Mouse (Mus musculus) kidney, adult 2 months (tissue): ENCODE measurements at regions not wholly inside any gene's neighbourhood (a gene's known extent, or its start where the extent isn't known, plus 50 kb on each side); places are given as distances from the start of the nearest gene placed in this dataset.

ENCODE experiments used
- DNase-seq: peaks from one replicate; pipeline ENCODE4 v3.0.0; 2021
- H3K27ac ChIP-seq: fragments of 200-500 bp; 2 replicates; pipeline ENCODE4 v1.5.1; 2012; ENCODE audit warnings: low read depth, low read length, control low read depth, inconsistent platforms; ENCODE audit not compliant: insufficient read depth
- H3K27me3 ChIP-seq: fragments of 200-500 bp; replicated peaks from 2 replicates; pipeline ENCODE4 v1.6.1; 2012; ENCODE audit warnings: mild to moderate bottlenecking, moderate library complexity, low read length, inconsistent platforms; ENCODE audit not compliant: control insufficient read depth, insufficient read depth
- H3K36me3 ChIP-seq: fragments of 200-500 bp; 2 replicates; pipeline ENCODE4 v1.6.1; 2012; ENCODE audit warnings: mild to moderate bottlenecking, moderate library complexity, low read length, inconsistent platforms; ENCODE audit not compliant: control insufficient read depth, insufficient read depth
- H3K4me1 ChIP-seq: fragments of 200-500 bp; 2 replicates; pipeline ENCODE4 v1.6.1; 2011; ENCODE audit warnings: low read length; ENCODE audit not compliant: control insufficient read depth, insufficient read depth
- H3K4me3 ChIP-seq: fragments of 200-500 bp; 2 replicates; pipeline ENCODE4 v1.5.1; 2011; ENCODE audit warnings: mild to moderate bottlenecking, low read depth, low read length, control low read depth; ENCODE audit not compliant: insufficient read depth
- CTCF ChIP-seq: fragments of 200-500 bp; conservative IDR thresholded peaks from 2 replicates; pipeline ENCODE4 v1.5.1; 2011; ENCODE audit warnings: low read depth, mild to moderate bottlenecking, control low read depth, low read length, moderate library complexity, mixed read lengths; ENCODE audit not compliant: insufficient read depth, insufficient read length
- POLR2A ChIP-seq: fragments of 200-500 bp; IDR thresholded peaks from one replicate; pipeline ENCODE4 v1.6.1; 2011; ENCODE audit warnings: low read depth, low read length, control low read depth
- WGBS: fragments of 180-500 bp; shearing (Covaris S2); methylation state at CpG from one replicate; pipeline ENCODE4 v1.1.7; 2018; 5-methylcytosine and 5-hydroxymethylcytosine counted together

DNA sequence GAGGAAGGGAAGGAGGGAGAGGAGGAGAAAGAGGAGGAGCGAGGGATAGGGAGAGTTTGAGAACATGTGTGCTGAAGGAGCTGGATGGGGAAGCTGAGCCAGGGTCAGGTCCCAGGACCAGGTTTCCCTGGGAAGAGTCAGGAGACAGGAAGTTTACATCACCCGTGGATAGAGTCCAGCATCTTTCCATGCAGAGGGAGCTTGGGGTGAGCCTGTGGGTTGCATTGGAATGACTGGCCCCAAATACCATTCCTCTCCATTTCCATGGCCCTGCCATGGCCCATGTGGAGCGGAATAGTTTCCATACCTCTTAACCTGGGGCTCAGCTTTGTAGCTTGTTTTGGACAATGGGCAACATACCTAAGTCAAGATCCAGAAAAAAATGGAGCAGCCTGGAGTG is 474.8 kb downstream of the Rps24 start:
- no peaks in the 10 kb centered on the region for H3K4me1 ChIP-seq
- 78% methylated on average over 3 of the region's 3 CpGs for WGBS
- H3K27me3 ChIP-seq = no peaks in the 10 kb centered on the region
- no peaks in the 10 kb centered on the region for H3K36me3 ChIP-seq
- H3K4me3 ChIP-seq = no peak overlapping the region
- H3K27ac ChIP-seq = no peak overlapping the region
- TF ChIP-seq POLR2A (no peak), CTCF (no peak)
- DNase-seq = no peak

DNA sequence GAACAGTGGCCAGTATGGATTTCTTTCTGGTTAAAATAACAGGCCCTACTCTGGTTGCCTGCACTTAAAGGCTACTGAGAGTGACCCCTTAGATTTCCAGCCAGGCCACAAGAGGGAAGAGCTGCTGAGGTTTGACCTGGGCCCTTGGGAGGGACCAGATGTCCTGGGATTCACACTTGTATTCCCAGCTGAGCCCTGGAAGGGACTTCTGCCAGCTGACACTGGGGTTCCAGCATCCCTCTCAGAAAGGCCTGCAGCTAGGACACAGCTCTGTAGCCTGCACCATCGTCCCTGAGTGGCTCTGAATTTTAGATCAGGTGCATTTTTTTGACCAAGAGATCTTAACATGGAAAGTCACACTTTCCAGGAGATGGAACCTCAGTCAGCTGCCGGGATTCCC is 482.7 kb downstream of the Rps24 start:
- no peak overlapping the region for H3K27ac ChIP-seq
- H3K27me3 ChIP-seq = no peaks in the 10 kb centered on the region
- H3K36me3 ChIP-seq = no peaks in the 10 kb centered on the region
- WGBS = 75% methylated on average over 2 of the region's 2 CpGs
- no peaks in the 10 kb centered on the region for H3K4me1 ChIP-seq
- TF ChIP-seq POLR2A (no peak), CTCF (no peak)
- no peak for DNase-seq
- no peak overlapping the region for H3K4me3 ChIP-seq

DNA sequence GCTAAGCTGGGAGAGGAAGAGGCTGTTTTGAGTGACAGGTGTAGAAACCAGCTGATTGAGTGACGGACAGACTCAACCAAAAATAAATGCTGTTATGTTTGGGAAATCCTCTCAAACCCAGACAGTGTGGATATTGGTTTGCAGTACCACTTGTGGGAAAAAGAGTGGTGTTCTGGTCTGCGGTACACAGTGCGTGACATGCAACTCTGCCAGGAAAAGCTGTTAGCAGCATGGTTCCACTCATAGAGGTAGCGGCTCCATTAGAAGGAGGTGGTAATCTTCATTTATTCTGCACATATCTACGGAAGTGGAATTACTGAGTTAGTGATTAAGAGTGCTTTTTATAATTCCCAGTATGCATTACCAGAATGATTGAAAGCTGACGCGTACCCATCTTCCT is 485.4 kb downstream of the Rps24 start:
- no peaks in the 10 kb centered on the region for H3K36me3 ChIP-seq
- H3K4me1 ChIP-seq = no peaks in the 10 kb centered on the region
- no peak overlapping the region for H3K27ac ChIP-seq
- H3K4me3 ChIP-seq = no peak overlapping the region
- no peak for DNase-seq
- no peak for TF ChIP-seq POLR2A
- no peak for TF ChIP-seq CTCF
- WGBS = 93% methylated on average over 7 of the region's 7 CpGs
- no peaks in the 10 kb centered on the region for H3K27me3 ChIP-seq

DNA sequence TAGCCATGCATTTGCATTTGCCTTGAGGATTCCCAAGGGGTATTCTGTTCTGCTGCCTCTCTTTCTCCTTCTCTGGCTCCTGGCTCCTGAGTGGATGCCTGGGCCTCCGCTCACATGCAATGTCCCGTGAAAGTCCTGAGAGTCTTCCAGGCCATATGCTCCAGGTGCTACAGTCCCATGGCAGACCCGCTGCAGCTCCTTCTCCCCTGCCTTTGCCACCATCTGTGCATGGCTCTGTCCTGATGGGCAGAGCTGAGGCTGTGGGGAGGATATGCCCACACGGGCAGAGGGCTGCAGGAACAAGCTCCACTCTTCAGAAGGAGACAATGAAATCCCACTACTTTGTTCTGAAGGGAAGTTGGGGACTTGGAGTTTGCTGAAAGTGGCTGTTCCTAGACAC is 485.9 kb upstream of the Zmiz1 start:
- WGBS = 83% methylated on average over 4 of the region's 4 CpGs
- no peaks in the 10 kb centered on the region for H3K27me3 ChIP-seq

DNA sequence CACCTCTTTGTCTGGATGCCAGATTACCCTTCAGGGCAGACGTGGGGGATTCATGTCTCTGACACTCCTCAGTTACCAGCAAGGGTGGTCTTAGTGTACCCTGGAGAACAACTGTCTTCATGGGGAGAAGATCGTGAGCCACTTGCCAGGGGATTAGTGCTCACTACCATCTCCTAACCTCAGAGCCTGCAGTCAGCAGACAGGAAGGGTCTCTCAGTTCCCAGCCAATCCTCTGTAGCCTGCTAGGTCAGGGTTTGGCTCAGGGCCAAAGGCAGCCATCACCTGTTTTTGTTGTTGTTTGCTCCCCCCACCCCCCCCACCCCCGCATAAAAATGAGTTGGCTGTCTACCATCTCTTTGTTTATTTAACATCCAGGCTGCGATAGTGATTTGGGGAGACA is 485.4 kb upstream of the Zmiz1 start:
- Histone ChIP-seq H3K27ac (no peak overlapping the region), H3K36me3 (no peaks in the 10 kb centered on the region), H3K4me3 (no peak overlapping the region), H3K4me1 (no peaks in the 10 kb centered on the region), H3K27me3 (no peaks in the 10 kb centered on the region)
- DNase-seq = no peak
- WGBS = 63% methylated on average over 4 of the region's 4 CpGs
- TF ChIP-seq CTCF (no peak), POLR2A (no peak)

More for the DNA sequence above, 485.9 kb upstream of the Zmiz1 start:
- no peak overlapping the region for H3K4me3 ChIP-seq
- no peaks in the 10 kb centered on the region for H3K36me3 ChIP-seq
- DNase-seq = no peak
- H3K4me1 ChIP-seq = no peaks in the 10 kb centered on the region
- H3K27ac ChIP-seq = no peak overlapping the region
- no peak for TF ChIP-seq CTCF
- no peak for TF ChIP-seq POLR2A

DNA sequence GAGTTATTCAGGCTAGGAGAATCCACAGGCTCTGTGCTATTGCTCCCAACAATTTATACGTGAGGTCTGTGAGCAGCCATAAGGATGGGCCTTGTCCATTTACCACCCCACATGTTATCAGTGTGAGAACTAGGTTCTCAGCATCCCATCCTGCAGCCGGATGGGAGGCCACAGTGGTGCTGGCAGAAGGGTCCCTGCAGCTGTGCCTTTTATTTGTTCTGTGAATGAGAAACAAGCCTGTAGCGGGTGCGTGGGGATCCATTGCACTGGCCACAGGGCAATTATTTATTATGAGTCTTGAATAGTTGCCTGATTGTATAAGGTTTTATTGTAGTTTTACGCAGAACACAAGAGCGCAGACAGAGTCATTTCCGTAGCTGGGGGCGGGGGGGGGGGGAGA is 476.5 kb upstream of the Zmiz1 start:
- Histone ChIP-seq H3K4me3 (no peak overlapping the region), H3K4me1 (no peaks in the 10 kb centered on the region), H3K36me3 (no peaks in the 10 kb centered on the region), H3K27me3 (no peaks in the 10 kb centered on the region), H3K27ac (no peak overlapping the region)
- 92% methylated on average over 8 of the region's 8 CpGs for WGBS
- no peak for DNase-seq
- TF ChIP-seq POLR2A = no peak
- TF ChIP-seq CTCF = no peak

DNA sequence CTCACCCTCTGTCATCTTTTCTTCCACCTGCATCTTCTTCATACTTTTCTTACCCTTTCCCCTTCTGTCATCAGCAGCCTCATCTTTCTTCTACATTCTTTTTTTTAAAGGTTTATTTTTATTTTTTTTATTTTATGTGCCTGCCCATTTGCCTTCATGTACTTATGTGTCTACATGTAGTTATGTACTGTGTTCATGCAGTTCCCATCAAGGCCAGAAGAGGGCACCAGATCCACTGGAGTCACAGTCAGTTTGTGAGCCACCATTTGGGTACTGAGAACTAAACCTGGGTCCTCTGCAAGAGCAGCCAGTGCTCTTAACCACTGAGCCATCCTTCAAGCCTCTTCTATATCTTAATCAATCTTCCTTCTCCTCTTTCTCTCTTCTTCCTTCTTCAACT is 475.7 kb upstream of the Zmiz1 start:
- no peaks in the 10 kb centered on the region for H3K4me1 ChIP-seq
- DNase-seq = peak; percentile 22
- H3K36me3 ChIP-seq = no peaks in the 10 kb centered on the region
- TF ChIP-seq CTCF = peak; percentile 42
- no peak for TF ChIP-seq POLR2A
- no peaks in the 10 kb centered on the region for H3K27me3 ChIP-seq
- no peak overlapping the region for H3K27ac ChIP-seq
- no peak overlapping the region for H3K4me3 ChIP-seq

DNA sequence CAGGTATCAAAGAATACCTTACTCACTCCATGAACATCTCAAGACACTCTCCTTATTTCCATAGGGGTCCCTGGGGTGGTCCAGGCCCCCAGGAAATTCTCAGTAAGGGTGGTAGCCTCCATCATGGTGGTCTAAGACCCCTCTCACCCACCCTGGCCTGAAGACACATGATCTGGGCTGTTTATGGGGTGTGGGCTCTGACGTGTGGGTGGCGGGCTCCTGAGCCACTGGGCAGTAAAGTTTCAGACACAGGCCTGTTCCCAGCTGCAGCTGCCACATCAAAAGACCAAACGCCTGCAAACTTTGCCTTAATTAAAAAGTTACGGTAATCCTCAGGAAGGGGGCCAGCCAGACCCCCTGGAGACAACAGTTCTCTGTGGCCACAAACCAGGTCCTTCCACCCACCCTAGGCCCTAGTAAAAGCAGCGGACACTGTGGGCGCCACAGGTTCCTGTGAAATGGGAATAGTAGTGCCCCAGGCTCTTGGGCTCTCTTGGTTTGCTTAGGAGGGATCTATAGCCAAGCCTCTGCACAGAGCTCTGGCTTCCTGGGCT is 473.1 kb upstream of the Zmiz1 start:
- TF ChIP-seq CTCF (no peak), POLR2A (no peak)
- no peaks in the 10 kb centered on the region for H3K4me1 ChIP-seq
- DNase-seq = no peak
- 91% methylated on average over 6 of the region's 6 CpGs for WGBS
- no peak overlapping the region for H3K27ac ChIP-seq
- no peaks in the 10 kb centered on the region for H3K27me3 ChIP-seq
- no peaks in the 10 kb centered on the region for H3K36me3 ChIP-seq
- no peak overlapping the region for H3K4me3 ChIP-seq
